Mouse (Mus musculus): Measurements from ENCODE around the gene Snrnp200.
"Not testable (repeated sequence)": the region's sequence is repeated elsewhere in the genome, so short reads cannot be mapped to it uniquely, and the experiment has no call there.

Snrnp200 gene

DNA sequence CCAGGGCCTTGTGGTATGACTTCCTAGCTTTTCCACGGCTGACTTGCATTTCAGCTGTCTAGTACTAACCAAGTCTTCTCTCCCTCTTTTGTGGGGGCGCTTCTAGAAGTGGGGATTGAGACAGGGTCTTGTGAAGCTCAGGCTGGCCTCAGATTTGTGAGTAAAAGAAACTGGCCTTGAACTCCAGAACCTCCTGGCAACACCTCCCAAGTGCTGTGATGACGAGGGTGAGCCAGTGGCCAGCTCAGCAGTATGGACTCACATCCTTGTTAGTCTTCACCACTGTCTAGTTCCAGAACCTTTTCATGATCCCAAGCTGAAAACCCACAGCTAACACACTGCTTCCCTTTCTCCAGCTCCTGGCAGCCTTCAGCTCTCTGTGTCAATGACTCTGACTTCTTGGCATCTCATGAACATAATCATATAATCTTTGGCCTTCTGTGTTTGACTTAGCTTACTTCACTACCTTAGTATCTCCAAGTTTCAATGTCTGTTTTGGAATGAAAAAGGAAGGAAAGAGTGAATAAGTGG, 46.5 kb downstream of the Snrnp200 start:
- no peak for DNase-seq

DNA sequence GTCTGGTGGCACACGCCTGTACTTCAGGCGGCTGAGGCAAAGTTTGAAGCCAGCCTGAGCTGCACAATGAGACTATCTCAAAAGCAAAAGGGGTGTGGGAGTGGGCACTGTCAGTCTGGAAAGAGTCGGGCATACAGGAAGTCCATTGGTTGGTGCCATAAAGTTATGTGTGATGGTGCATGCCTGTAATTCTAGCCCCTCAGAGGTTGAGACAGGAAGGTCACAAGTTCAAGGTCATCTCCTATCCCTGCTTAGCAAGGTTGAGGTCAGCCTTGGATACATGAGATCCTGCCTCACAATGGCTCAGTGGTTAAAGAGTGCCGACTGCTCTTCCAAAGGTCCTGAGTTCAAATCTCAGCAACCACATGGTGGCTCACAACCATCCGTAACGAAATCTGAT, 47.1 kb downstream of the Snrnp200 start:
- no peak for DNase-seq

DNA sequence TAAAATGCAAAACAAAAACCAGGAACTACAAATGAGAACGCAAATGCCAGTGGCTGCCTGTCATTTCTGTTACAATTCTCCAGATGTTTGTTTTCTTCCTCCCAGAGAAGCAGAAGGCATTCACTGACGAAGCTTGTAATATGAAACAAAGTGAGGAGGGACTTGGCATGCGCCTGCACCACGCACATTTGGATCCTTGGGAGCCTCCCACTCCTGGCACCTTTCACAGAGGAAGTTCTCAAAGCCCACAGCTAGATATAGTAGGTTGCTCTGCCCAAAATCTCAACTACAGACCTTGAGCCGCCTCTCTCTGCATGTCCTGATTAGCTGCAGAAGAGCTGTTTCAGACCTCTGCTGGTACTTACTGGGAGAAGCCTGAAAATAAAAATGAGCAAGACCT, 51.2 kb downstream of the Snrnp200 start:
- DNase-seq: no peak

DNA sequence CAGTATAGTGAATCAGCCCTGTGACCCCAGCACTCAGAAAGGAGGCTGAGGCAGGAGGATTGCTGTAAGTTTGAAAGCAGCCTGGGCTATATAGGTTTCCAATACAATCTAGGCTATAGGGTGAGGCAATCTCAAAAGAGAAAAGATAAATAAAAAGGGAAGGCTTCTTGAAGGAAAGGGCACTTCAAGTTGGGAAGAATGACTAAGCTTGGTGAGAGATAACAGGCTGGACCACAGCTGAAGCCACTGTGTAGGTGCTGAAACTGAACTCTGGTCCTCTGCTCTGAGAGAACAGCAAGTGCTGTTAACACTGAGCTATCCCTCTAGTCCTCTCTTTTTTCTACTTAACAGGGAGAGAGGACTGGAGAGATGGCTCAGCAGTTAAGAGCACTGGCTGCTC, 54.3 kb downstream of the Snrnp200 start:
- DNase-seq: no peak

DNA sequence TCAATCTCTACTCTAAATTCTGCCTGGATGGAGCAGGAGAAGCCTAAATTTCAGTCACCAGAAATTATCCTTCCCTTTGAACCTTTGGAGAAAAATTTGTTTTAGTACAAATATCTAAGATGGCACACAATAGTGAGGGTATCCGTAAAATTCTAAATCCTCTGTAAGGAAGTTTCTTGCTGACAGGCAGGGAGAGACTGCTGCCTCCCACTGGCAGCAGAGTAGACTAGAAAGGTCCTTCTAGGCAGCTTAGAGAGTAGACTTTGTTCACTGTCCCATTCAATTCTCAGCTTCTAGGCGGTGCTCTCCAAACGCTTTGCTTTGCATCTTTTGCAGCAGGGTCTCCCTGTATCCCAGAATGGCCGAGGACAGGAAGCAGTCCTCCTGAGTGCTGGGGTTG, 59.7 kb downstream of the Snrnp200 start:
- DNase-seq: no peak

DNA sequence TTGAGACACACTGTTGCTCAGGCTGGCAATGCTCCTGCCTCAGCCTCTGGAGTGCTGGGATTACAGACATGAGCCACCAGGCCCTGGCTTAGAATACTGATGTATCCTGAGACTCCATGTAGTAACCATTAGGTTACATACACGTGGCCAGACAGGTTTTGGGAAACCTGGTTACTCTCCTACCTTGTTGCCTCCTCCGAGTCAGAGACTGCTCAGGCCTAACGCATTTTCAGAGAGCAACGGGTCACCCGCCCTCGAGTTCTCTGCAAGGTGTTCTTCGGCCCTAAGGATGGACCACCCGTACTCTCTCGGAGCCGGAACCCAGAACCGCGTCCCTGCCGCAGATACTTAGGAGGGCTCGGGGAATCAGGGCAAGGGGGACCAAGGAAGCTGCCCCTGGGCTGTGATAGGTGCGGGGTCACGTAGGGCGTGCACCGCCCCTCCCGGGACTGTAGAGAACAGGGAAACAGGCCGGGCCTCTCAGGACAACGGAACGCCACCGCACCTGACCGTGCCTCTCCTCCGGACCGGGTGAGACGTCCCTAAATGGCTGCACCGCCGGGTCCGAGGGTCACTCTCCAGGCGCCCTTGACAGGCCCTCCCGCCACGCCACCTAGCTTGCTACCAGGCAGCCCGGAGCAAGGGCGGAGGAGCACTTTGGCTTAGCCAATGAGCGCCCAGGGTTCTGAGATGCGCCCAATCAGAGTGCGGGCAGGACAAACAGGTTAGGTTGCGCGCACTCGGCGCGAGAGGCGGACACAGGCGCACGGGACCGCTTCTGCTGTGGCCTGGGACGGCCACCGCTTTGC, 61.5 kb downstream of the Snrnp200 start, which contains the start of gene Stard7:
Gene Stard7 (plus strand): TSS at position 728 of the 809 bp plus-strand sequence.
- peak; percentile 98 for DNase-seq

DNA sequence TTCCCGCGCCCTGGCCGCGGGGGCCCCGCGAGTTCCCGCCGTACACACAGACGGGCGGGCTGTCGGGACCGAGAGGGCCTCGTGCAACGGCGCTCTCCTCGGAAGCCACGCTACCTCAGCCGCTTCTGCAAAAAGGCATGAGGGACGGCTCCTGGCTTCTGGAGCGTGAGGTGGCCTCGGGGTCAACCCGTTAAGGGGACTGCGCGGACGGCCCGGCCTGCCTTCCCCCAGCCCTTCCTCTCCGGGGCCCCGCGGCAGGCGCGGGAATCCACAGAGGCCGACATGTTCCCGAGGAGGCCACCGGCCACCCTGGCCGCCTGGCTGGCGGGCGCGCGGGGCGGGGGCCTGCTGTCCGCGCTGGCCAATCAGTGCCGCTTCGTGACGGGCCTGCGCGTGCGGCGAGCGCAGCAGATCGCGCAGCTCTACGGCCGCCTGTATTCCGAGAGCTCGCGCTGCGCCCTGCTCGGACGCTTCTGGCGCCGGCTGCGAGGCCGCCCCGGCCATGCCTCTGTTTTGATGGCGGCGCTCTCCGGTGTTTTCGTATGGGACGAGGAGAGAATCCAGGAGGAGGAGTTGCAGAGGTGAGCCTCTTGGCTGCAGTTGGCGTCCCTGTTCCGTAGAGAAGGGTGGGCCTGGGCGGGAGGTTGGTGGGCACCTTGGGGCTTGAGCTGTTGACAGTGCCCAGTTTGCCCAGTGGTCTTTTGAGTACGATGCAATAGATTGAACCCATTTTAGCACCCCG, 62.3 kb downstream of the Snrnp200 start:
- DNase-seq: peak; percentile 84

DNA sequence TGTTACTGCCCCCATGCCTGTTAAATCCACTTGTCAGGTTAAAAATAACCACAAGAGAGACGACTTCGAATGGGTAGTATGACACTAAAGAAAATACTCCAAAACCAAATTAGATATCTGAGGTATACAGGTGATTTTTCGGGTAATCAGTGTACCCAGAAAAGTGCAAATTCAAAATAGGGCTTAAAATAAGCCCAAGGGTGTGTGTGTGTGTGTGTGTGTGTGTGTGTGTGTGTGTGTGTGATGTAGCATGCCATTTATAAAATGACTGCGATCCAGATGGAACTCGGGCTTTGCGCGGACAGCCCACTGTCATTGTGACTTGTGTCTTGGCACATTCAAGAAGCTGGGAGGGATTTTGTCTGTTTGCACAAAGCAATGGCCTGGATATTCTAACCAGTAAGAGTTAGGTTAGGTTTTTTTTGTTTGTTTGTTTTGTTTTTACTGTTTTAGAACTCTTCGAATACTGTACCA, 62.9 kb downstream of the Snrnp200 start:
- DNase-seq: peak; percentile 64

DNA sequence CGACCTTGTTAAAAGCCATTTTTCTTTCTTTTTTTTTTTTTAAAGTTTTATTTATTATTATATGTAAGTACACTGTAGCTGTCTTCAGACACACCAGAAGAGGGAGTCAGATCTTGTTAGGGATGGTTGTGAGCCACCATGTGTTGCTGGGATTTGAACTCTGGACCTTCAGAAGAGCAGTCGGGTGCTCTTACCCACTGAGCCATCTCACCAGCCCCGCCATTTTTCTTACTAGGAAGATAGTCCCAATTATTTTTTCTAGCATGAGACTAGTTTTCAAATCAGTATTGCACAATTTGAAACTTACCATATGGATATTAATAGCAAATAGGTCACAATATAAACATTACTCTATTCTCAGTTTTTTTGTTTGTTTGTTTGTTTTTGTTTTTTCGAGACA, 63.9 kb downstream of the Snrnp200 start:
- not testable (repeated sequence) for DNase-seq

DNA sequence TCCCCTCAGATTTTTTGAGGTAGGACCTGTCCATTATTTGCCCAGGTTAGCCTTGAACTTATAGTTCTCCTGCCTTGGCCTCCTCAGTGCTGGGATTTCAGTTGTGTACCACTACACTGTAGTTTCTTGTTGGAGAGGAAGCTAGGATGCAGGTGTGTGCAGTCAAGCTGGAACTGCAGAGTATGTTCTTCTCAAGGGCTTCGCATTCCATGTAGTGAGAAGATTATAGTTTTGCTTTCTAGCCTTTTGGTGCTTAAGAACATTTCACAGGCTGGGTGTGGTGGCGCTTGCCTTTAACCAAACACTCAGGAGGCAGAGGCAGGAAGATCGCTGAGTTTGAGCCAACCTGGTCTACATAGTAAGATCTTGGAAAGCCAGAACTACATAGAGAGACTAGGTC, 64.6 kb downstream of the Snrnp200 start:
- no peak for DNase-seq

DNA sequence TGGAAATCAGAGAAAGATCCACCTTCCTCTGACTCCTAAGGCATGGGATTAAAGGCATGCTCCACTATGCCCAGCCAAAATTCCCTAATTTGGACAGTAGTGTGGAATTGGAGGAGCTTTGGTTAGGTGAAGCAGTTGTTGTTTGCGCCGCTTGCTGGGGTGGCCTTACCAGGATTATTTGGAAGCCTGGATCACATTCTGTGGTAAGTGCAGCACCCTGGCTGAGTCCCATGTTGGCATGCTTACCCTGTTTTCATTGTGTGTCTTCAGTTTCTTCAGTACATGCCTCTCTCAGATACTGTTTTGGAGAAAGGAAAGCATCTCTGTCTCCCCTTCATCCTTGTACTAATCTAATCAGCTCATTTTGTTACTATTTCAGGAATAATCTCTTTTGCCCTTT, 66.4 kb downstream of the Snrnp200 start:
- DNase-seq: no peak

DNA sequence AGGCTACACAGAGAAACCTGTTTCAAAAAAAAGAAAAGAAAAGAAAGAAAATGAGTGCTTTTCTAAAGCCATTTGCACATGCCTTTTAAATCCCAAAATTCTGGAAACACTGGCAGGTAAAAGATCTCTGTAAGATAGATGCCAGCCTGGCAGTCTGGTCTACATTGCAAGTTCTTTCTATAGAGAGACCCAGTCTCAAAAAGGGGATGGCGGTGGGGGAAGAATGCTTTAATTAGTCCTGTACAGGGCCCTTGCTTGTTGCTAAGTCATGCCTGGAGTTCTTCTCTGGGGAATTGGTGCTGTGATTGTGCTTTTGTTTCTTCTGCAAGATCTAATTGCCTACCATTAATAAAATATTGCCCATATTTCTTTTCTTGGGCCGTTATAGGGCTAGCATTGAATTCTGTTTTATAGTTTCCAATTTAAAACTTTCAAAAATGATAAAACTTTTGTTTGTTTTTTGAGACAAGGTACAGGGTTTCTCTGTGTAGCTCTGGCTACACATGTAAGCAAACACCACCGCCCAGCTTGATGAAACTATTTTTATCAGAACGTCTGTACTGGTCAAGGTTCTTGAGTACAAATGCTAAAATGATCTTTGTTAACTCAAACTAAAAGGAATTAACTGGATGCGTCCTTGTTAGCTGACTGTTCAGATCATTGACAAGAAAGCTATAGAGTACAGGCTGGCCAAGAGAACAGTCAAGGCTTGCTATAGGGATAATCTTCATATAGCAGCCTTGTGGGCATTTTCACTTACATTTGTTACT, 67.5 kb downstream of the Snrnp200 start:
- DNase-seq: no peak

DNA sequence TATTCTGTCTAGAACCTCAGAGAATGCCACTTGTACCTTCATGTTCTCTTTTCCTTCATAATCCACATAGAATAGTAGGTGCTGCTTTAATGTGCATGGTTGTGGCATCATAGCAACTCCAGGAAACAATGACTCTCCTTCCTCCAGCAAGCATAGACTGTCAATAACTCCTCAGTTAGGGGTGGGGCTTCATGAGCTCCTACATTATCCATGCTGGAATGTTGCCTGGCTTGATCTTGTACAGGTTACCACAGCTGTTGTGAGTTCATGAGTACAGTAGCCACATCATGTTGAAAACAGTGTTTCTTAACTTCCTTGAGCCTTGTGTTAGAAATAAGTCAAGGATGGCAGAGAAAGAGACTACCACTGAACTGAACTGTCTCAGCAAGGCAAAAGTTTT, 70.0 kb downstream of the Snrnp200 start:
- no peak for DNase-seq
